Mouse (Mus musculus) E14TG2a.4 (cell line): ENCODE data around the gene Tcf23.
A peak's percentile ranks its signal among the peaks of the same experiment; 100 is the strongest.

Source experiments
- H3K27me3 ChIP-seq: 2 replicates; pipeline ENCODE4 v1.6.1; 2014; ENCODE audit warnings: low read length, control low read depth; ENCODE audit not compliant: insufficient read depth
- H3K36me3 ChIP-seq: 2 replicates; pipeline ENCODE4 v1.6.1; 2014; ENCODE audit warnings: low read length, control low read depth; ENCODE audit not compliant: insufficient read depth
- H3K4me1 ChIP-seq: replicated peaks from 2 replicates; pipeline ENCODE4 v1.6.1; 2014; ENCODE audit warnings: low read depth, low read length, control low read depth
- H3K4me3 ChIP-seq: replicated peaks from 2 replicates; pipeline ENCODE4 v1.5.1; 2014; ENCODE audit warnings: mild to moderate bottlenecking, low read length
- H3K9me3 ChIP-seq: 2 replicates; pipeline ENCODE4 v1.6.1; 2014; ENCODE audit warnings: low read length, control low read depth
- CTCF ChIP-seq: conservative IDR thresholded peaks from 2 replicates; pipeline ENCODE4 v1.5.1; 2014; ENCODE audit warnings: low read length
- NANOG ChIP-seq: IDR thresholded peaks from 2 replicates; pipeline ENCODE4 v1.6.1; 2014; ENCODE audit warnings: borderline replicate concordance, low read length, mixed read lengths
- POU5F1 ChIP-seq: IDR thresholded peaks from 2 replicates; pipeline ENCODE4 v1.6.1; 2014; ENCODE audit warnings: low read length, borderline replicate concordance

Gene Tcf23

DNA sequence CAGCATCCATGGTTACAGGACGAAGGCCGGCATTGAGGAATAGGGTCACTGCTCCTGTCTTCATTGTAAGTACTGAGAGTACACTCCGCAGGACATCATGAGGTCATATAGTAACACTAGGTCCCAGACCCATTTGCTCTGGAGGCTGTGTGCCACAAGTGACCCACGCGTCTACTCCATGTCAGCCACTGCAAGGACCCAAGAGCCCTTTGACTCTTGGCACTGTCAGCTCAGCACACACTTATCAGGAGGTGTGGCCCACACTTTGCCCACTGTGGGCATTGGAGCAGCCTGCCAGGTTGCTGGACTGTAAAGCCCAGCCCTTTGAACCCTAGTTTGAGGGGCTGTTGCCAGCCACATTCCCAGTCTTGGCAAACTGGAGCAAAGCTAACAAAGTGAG, 43.2 kb upstream of the Tcf23 start:
- Histone ChIP-seq H3K27me3 (peaks cover 54% of the 10 kb centered on the region), H3K9me3 (no peaks in the 10 kb centered on the region), H3K4me1 (peaks cover 63% of the 10 kb centered on the region), H3K36me3 (no peaks in the 10 kb centered on the region), H3K4me3 (no peak overlapping the region)
- TF ChIP-seq CTCF (no peak), NANOG (no peak), POU5F1 (no peak)

DNA sequence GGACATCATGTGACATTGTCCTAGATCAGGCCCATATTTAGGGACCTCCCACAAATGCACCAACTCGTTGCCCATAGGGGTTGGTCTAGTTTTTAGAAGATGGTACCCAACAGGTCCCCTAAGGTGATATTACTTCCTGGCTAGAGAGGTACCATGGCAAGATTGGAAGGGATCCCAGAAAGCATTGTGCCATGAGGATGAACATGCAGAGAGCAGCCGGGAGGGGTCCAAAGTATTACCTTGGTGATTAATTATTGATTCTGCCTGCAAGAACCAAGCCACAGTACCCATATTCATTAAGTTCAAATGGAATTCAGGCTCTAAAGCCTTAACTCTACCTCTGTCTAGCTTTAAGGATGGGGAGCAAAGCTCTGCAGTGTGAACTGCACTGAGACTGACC, 42.4 kb upstream of the Tcf23 start:
- peaks cover 45% of the 10 kb centered on the region for H3K27me3 ChIP-seq
- no peaks in the 10 kb centered on the region for H3K36me3 ChIP-seq
- no peak for TF ChIP-seq NANOG
- no peak for TF ChIP-seq POU5F1
- no peak for TF ChIP-seq CTCF
- peaks cover 62% of the 10 kb centered on the region for H3K4me1 ChIP-seq
- no peaks in the 10 kb centered on the region for H3K9me3 ChIP-seq
- peak overlapping the region; percentile 51 for H3K4me3 ChIP-seq

- Histone ChIP-seq H3K4me1 (peaks cover 47% of the 10 kb centered on the region), H3K9me3 (no peaks in the 10 kb centered on the region), H3K27me3 (peaks cover 37% of the 10 kb centered on the region), H3K36me3 (no peaks in the 10 kb centered on the region), H3K4me3 (no peak overlapping the region)
- no peak for TF ChIP-seq CTCF
- TF ChIP-seq POU5F1 = no peak
- TF ChIP-seq NANOG = no peak
Observed at GRCm38 (mm10) chr5:30927945-30928529, 40.4 kb upstream of the Tcf23 start.

GRCm38 (mm10) chr5:30930121-30930520, 38.3 kb upstream of the Tcf23 start:
- no peaks in the 10 kb centered on the region for H3K36me3 ChIP-seq
- H3K4me1 ChIP-seq = peaks cover 37% of the 10 kb centered on the region
- H3K9me3 ChIP-seq = no peaks in the 10 kb centered on the region
- no peak overlapping the region for H3K4me3 ChIP-seq
- peaks cover 17% of the 10 kb centered on the region for H3K27me3 ChIP-seq
- TF ChIP-seq POU5F1 = no peak
- TF ChIP-seq CTCF = peak; percentile 56

DNA sequence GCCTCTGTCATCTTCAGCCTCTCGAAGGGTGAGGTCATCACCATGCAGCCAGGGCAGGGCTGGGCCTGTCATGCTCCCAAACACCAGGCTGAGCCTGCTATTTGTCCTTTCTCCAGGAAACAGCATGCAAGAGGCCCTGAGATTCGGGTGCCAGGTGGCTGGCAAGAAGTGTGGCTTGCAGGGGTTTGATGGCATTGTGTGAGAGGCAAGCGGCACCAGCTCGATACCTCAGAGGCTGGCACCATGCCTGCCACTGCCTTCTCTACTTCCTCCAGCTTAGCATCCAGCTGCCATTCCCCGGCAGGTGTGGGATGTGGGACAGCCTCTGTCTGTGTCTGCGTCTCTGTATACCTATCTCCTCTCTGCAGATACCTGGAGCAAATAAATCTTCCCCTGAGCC, 37.6 kb upstream of the Tcf23 start:
- TF ChIP-seq POU5F1 (no peak), CTCF (no peak), NANOG (no peak)
- Histone ChIP-seq H3K9me3 (no peaks in the 10 kb centered on the region), H3K4me3 (no peak overlapping the region), H3K4me1 (peaks cover 37% of the 10 kb centered on the region), H3K27me3 (peaks cover 10% of the 10 kb centered on the region), H3K36me3 (no peaks in the 10 kb centered on the region)

DNA sequence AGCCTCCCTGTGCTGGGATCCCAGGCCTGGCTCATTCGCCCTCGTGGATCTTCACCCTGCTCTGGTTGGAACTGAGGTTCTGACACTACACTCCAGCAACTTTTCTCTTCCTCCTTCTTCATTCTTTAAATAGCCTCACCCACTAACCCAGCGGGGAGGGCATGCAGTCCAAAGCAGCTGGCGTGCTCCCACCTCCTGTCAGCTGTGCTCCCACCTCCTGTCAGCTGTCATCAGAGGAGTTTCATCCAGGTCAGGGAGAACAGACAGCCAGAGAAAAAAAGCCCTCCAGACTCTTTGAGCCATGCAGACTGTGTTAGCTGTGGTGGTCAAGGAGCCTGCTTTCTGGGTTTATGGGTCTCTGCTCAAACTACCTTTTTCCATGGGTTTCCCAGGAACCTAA, 37.1 kb upstream of the Tcf23 start:
- H3K4me1 ChIP-seq = peaks cover 33% of the 10 kb centered on the region
- no peaks in the 10 kb centered on the region for H3K9me3 ChIP-seq
- peaks cover 5% of the 10 kb centered on the region for H3K27me3 ChIP-seq
- no peaks in the 10 kb centered on the region for H3K36me3 ChIP-seq
- TF ChIP-seq NANOG (no peak), POU5F1 (no peak), CTCF (no peak)
- no peak overlapping the region for H3K4me3 ChIP-seq

- no peak for TF ChIP-seq POU5F1
- no peak for TF ChIP-seq CTCF
- no peak for TF ChIP-seq NANOG
- no peaks in the 10 kb centered on the region for H3K36me3 ChIP-seq
- H3K4me3 ChIP-seq = no peak overlapping the region
- H3K4me1 ChIP-seq = peaks cover 13% of the 10 kb centered on the region
- H3K9me3 ChIP-seq = no peaks in the 10 kb centered on the region
- no peaks in the 10 kb centered on the region for H3K27me3 ChIP-seq
Observed at GRCm38 (mm10) chr5:30933705-30934104, 34.8 kb upstream of the Tcf23 start.

GRCm38 (mm10) chr5:30934725-30935461, 33.6 kb upstream of the Tcf23 start:
- Histone ChIP-seq H3K27me3 (no peaks in the 10 kb centered on the region), H3K36me3 (no peaks in the 10 kb centered on the region), H3K4me3 (no peak overlapping the region), H3K9me3 (no peaks in the 10 kb centered on the region), H3K4me1 (peaks cover 8% of the 10 kb centered on the region)
- TF ChIP-seq CTCF (no peak), NANOG (no peak), POU5F1 (no peak)

DNA sequence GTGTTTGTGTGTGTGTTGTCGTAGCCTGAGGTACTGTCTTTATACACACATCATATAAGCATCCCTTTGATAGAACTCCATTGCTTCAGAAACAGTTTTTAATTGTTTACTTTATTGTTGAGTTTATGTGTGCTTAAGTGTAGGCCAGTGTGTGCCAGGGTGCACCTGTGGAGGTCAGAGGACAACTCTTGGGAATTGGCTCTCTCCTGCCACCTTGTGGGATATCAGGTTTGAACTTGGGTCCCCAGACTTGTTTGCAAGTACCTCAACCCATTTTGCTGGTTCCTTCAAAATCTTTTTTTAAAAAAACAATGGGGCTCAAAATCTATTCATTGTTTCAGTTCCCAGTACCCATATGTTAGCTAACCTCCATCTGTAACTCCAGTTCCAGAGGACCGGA, 25.5 kb upstream of the Tcf23 start:
- TF ChIP-seq CTCF (peak; percentile 29), NANOG (no peak), POU5F1 (no peak)
- H3K4me1 ChIP-seq = peaks cover 9% of the 10 kb centered on the region

More for the DNA sequence above, 25.5 kb upstream of the Tcf23 start:
- Histone ChIP-seq H3K4me3 (no peak overlapping the region), H3K9me3 (no peaks in the 10 kb centered on the region), H3K36me3 (no peaks in the 10 kb centered on the region), H3K27me3 (peaks cover 27% of the 10 kb centered on the region)
